Mouse (Mus musculus): ENCODE results near the gene Acsf2.

- TF ChIP-seq CTCF (IDR thresholded peaks at IDR 0.05; ENCODE audit: control insufficient read depth, insufficient read depth, insufficient replicate concordance, low read depth, low read length) (no peak), POLR2A (IDR thresholded peaks at IDR 0.05; ENCODE audit: control insufficient read depth, low read depth, low read length) (no peak)
These were observed 16.0 kb upstream of the Acsf2 start for GRCm38 (mm10) chr11:94617646-94618045.

Measured in testis, adult 2 months (tissue).